10 mouse cellular contexts compared by ENCODE assay signal in genomic region chr10:81366477-81367206, GRCm38 (mm10). TPM values are rescaled to one million over a fixed set of nuclear protein-coding genes. Genes with fewer than 3 reads are reported as not detected.
DNase-seq lines count a peak whose midpoint lies in the region; ATAC-seq and TF ChIP-seq lines count a peak whose summit lies in the region.
"Had no signal": no experiment of that assay in that cellular context is flagged by ENCODE, and none has a peak within 500 bp of the region (broad histone marks: within the 10 kb centered on the region; RNA-seq: fewer than 3 reads in every experiment).

No protein-coding gene starts in this region.

- H3K27me3 ChIP-seq in heart, embryonic 10.5 days (ENCODE audit: insufficient read depth, poor library complexity, severe bottlenecking), result peaks cover 35% of the 10 kb centered on the region
- peaks cover 33% of the 10 kb centered on the region for H3K27me3 ChIP-seq in midbrain, embryonic 10.5 days (ENCODE audit: low read depth, poor library complexity, severe bottlenecking)
- peaks cover 14% of the 10 kb centered on the region; the same call in 1 of the 2 replicates for H3K27me3 ChIP-seq in midbrain, embryonic 14.5 days (ENCODE audit: control insufficient read depth, insufficient read depth, low read length)
- H3K27me3 ChIP-seq in hindbrain, embryonic 13.5 days, result peaks cover 34% of the 10 kb centered on the region
- H3K27me3 ChIP-seq in myocyte (ENCODE audit: control insufficient read depth, insufficient read depth, insufficient read length), result no peaks in the 10 kb centered on the region
- H3K27me3 ChIP-seq: Patski had no signal

- H3K27ac ChIP-seq in heart, embryonic 10.5 days, result 0 out of 2 replicates have a peak overlapping the region, but pooled peaks have one; percentile 62
- H3K27ac ChIP-seq in midbrain, embryonic 10.5 days (replicated peaks), result peak overlapping the region; percentile 78
- H3K27ac ChIP-seq in midbrain, embryonic 14.5 days (replicated peaks; ENCODE audit: low read depth, low read length), result no peak overlapping the region
- 0 out of 2 replicates have a peak overlapping the region, but pooled peaks have one; percentile 26 for H3K27ac ChIP-seq in hindbrain, embryonic 13.5 days

- intact Hi-C loops in heart, postnatal 14 days (cut with DNase I), result no loop called here

- no peak for DNase-seq in heart, embryonic 10.5 days (ENCODE audit: low spot score)
- no peak for DNase-seq in heart, postnatal 14 days
- no peak for DNase-seq in midbrain, embryonic 10.5 days (ENCODE audit: low spot score)
- DNase-seq in midbrain, embryonic 14.5 days, result no peak
- DNase-seq in cerebellum, adult 11 months, result no peak
- no peak for DNase-seq in cerebellum, adult 18-20 months
- DNase-seq: heart, postnatal 36 days had no signal

- no peak overlapping the region for H3K4me3 ChIP-seq in heart, embryonic 10.5 days
- H3K4me3 ChIP-seq in midbrain, embryonic 10.5 days, result peak overlapping the region; percentile 52; the same call in 1 of the 2 replicates
- H3K4me3 ChIP-seq in midbrain, embryonic 14.5 days (replicated peaks; ENCODE audit: low read depth, low read length), result no peak overlapping the region
- H3K4me3 ChIP-seq in hindbrain, embryonic 13.5 days, result no peak overlapping the region
- no peak overlapping the region for H3K4me3 ChIP-seq in myocyte

- WGBS in heart, embryonic 10.5 days, result 80% methylated on average over 6 of the region's 6 CpGs
- 81% methylated on average over 6 of the region's 6 CpGs for WGBS in midbrain, embryonic 10.5 days
- WGBS in midbrain, embryonic 14.5 days, result 78% methylated on average over 6 of the region's 6 CpGs
- WGBS in hindbrain, embryonic 13.5 days, result 74% methylated on average over 6 of the region's 6 CpGs

- peaks cover 69% of the 10 kb centered on the region for H3K36me3 ChIP-seq in heart, embryonic 10.5 days
- H3K36me3 ChIP-seq in midbrain, embryonic 10.5 days, result peaks cover 68% of the 10 kb centered on the region
- peaks cover 55% of the 10 kb centered on the region for H3K36me3 ChIP-seq in midbrain, embryonic 14.5 days (ENCODE audit: control insufficient read depth, insufficient read depth, low read length)
- peaks cover 67% of the 10 kb centered on the region for H3K36me3 ChIP-seq in hindbrain, embryonic 13.5 days
- peaks cover 14% of the 10 kb centered on the region for H3K36me3 ChIP-seq in myocyte (ENCODE audit: control insufficient read depth, insufficient read depth)

- TF ChIP-seq POLR2A in myocyte (IDR thresholded peaks at IDR 0.05; ENCODE audit: insufficient read length, low read depth), result peak; percentile 35

- H3K4me2 ChIP-seq in midbrain, embryonic 14.5 days (ENCODE audit: low read length), result no peak overlapping the region
- no peak overlapping the region for H3K4me2 ChIP-seq in hindbrain, embryonic 13.5 days
- no peak overlapping the region for H3K4me2 ChIP-seq in myocyte (ENCODE audit: low read depth)

- no peak for ATAC-seq in midbrain, embryonic 14.5 days (ENCODE audit: low FRiP score, low TSS enrichment)
- no peak for ATAC-seq in hindbrain, embryonic 13.5 days (ENCODE audit: low FRiP score)
- ATAC-seq: Patski had no signal

- no peak overlapping the region for H3K9ac ChIP-seq in midbrain, embryonic 14.5 days (replicated peaks; ENCODE audit: low read length)
- no peak overlapping the region for H3K9ac ChIP-seq in hindbrain, embryonic 13.5 days

- peaks cover 68% of the 10 kb centered on the region for H3K4me1 ChIP-seq in heart, embryonic 10.5 days
- H3K4me1 ChIP-seq in midbrain, embryonic 10.5 days, result peaks cover 65% of the 10 kb centered on the region
- H3K4me1 ChIP-seq in midbrain, embryonic 14.5 days (ENCODE audit: control insufficient read depth, insufficient read depth, low read length), result peaks cover 20% of the 10 kb centered on the region
- H3K4me1 ChIP-seq in hindbrain, embryonic 13.5 days (replicated peaks), result peaks cover 38% of the 10 kb centered on the region

- H3K9me3 ChIP-seq in heart, embryonic 10.5 days, result no peaks in the 10 kb centered on the region
- no peaks in the 10 kb centered on the region for H3K9me3 ChIP-seq in midbrain, embryonic 10.5 days (replicated peaks)
- no peaks in the 10 kb centered on the region for H3K9me3 ChIP-seq in midbrain, embryonic 14.5 days (ENCODE audit: control insufficient read depth, low read length)
- H3K9me3 ChIP-seq in hindbrain, embryonic 13.5 days, result no peaks in the 10 kb centered on the region

- no peak overlapping the region for H3ac ChIP-seq in myocyte (ENCODE audit: control insufficient read depth, insufficient read length)

- H3K79me2 ChIP-seq in myocyte (ENCODE audit: control insufficient read depth, insufficient read depth), result no peaks in the 10 kb centered on the region

TF ChIP-seq in myocyte, 11 proteins besides CTCF, POLR2A, EP300 and RAD21:
- TF ChIP-seq POLR2AphosphoS2 (IDR thresholded peaks at IDR 0.05; ENCODE audit: insufficient read length, low read depth) (peak; percentile 80), MYOG (IDR thresholded peaks at IDR 0.05; ENCODE audit: control insufficient read depth in 1 of 3, insufficient read depth in 1 of 3, insufficient read length in 2 of 3, low read depth in 2 of 3) (no peak)

RNA-seq across cellular contexts. Expression of gene 4930404N11Rik, which starts 1.0 kb away (rescaled TPM):
- 1.1 and 1.4 TPM in 2 replicates for polyA plus RNA-seq in heart, embryonic 10.5 days (2016; fragmentation: Nextera tagmentation; extraction: Ambion mirVana)
- total RNA-seq in heart, postnatal 14 days (2021), result 1 to 10 TPM; 1.2 to 1.3 TPM
- 0.38 and 0.39 TPM in 2 replicates for polyA plus RNA-seq in midbrain, embryonic 10.5 days (2016; fragmentation: Nextera tagmentation; extraction: Ambion mirVana)
- 0.32 and 0.37 TPM in 2 replicates for polyA plus RNA-seq in midbrain, embryonic 14.5 days (2014; fragmentation: Nextera tagmentation; extraction: Ambion mirVana)
- polyA plus RNA-seq in hindbrain, embryonic 13.5 days (2015; fragmentation: Nextera tagmentation; extraction: Ambion mirVana), result 1.0 and 1.1 TPM in 2 replicates
- 0.92 TPM for polyA plus RNA-seq in myocyte (2012; fragmentation: generic; extraction: Trizol)

RNA-seq across cellular contexts. Expression of gene Mfsd12, which starts 9.4 kb away (rescaled TPM):
- polyA plus RNA-seq in heart, embryonic 10.5 days (2016; fragmentation: Nextera tagmentation; extraction: Ambion mirVana), result 10.3 and 12.8 TPM in 2 replicates
- 10 to 100 TPM; 11.7 to 14.3 TPM for total RNA-seq in heart, postnatal 14 days (2021)
- polyA plus RNA-seq in midbrain, embryonic 10.5 days (2016; fragmentation: Nextera tagmentation; extraction: Ambion mirVana), result 9.3 and 10.6 TPM in 2 replicates
- 5.9 and 9.2 TPM in 2 replicates for polyA plus RNA-seq in midbrain, embryonic 14.5 days (2014; fragmentation: Nextera tagmentation; extraction: Ambion mirVana)
- 11.9 and 12.4 TPM in 2 replicates for polyA plus RNA-seq in hindbrain, embryonic 13.5 days (2015; fragmentation: Nextera tagmentation; extraction: Ambion mirVana)
- polyA plus RNA-seq in myocyte (2012; fragmentation: generic; extraction: Trizol), result 21.7 TPM

RNA-seq across cellular contexts. Expression of gene Fzr1, which starts 11.7 kb away (rescaled TPM):
- polyA plus RNA-seq in heart, embryonic 10.5 days (2016; fragmentation: Nextera tagmentation; extraction: Ambion mirVana), result 105 and 117 TPM in 2 replicates
- total RNA-seq in heart, postnatal 14 days (2021), result 10 to 100 TPM; 30.5 to 32.7 TPM
- 138 and 146 TPM in 2 replicates for polyA plus RNA-seq in midbrain, embryonic 10.5 days (2016; fragmentation: Nextera tagmentation; extraction: Ambion mirVana)
- 122 and 146 TPM in 2 replicates for polyA plus RNA-seq in midbrain, embryonic 14.5 days (2014; fragmentation: Nextera tagmentation; extraction: Ambion mirVana)
- 121 and 126 TPM in 2 replicates for polyA plus RNA-seq in hindbrain, embryonic 13.5 days (2015; fragmentation: Nextera tagmentation; extraction: Ambion mirVana)
- 42.0 TPM for polyA plus RNA-seq in myocyte (2012; fragmentation: generic; extraction: Trizol)

RNA-seq across cellular contexts. Expression of gene Hmg20b, which starts 16.4 kb away (rescaled TPM):
- polyA plus RNA-seq in heart, embryonic 10.5 days (2016; fragmentation: Nextera tagmentation; extraction: Ambion mirVana), result 100 and 109 TPM in 2 replicates
- 10 to 100 TPM; 74.0 to 82.9 TPM for total RNA-seq in heart, postnatal 14 days (2021)
- 102 and 115 TPM in 2 replicates for polyA plus RNA-seq in midbrain, embryonic 10.5 days (2016; fragmentation: Nextera tagmentation; extraction: Ambion mirVana)
- polyA plus RNA-seq in midbrain, embryonic 14.5 days (2014; fragmentation: Nextera tagmentation; extraction: Ambion mirVana), result 30.6 and 36.5 TPM in 2 replicates
- 47.3 and 50.4 TPM in 2 replicates for polyA plus RNA-seq in hindbrain, embryonic 13.5 days (2015; fragmentation: Nextera tagmentation; extraction: Ambion mirVana)
- polyA plus RNA-seq in myocyte (2012; fragmentation: generic; extraction: Trizol), result 80.2 TPM

RNA-seq across cellular contexts. Expression of gene Dohh, which starts 17.6 kb away (rescaled TPM):
- polyA plus RNA-seq in heart, embryonic 10.5 days (2016; fragmentation: Nextera tagmentation; extraction: Ambion mirVana), result 100 and 105 TPM in 2 replicates
- total RNA-seq in heart, postnatal 14 days (2021), result 10 to 100 TPM; 47.6 to 55.3 TPM
- polyA plus RNA-seq in midbrain, embryonic 10.5 days (2016; fragmentation: Nextera tagmentation; extraction: Ambion mirVana), result 93.4 and 98.7 TPM in 2 replicates
- polyA plus RNA-seq in midbrain, embryonic 14.5 days (2014; fragmentation: Nextera tagmentation; extraction: Ambion mirVana), result 59.5 and 79.6 TPM in 2 replicates
- polyA plus RNA-seq in hindbrain, embryonic 13.5 days (2015; fragmentation: Nextera tagmentation; extraction: Ambion mirVana), result 72.1 and 74.8 TPM in 2 replicates
- 103 TPM for polyA plus RNA-seq in myocyte (2012; fragmentation: generic; extraction: Trizol)
